Mouse (Mus musculus): ENCODE data around the gene Dscaml1. TPM values are rescaled to one million over a fixed set of nuclear protein-coding genes. Genes with fewer than 3 reads are reported as not detected.

Dscaml1 gene
- total RNA-seq, 2 experiments from 2014 or later, result 35.7 to 38.0 TPM

DNA sequence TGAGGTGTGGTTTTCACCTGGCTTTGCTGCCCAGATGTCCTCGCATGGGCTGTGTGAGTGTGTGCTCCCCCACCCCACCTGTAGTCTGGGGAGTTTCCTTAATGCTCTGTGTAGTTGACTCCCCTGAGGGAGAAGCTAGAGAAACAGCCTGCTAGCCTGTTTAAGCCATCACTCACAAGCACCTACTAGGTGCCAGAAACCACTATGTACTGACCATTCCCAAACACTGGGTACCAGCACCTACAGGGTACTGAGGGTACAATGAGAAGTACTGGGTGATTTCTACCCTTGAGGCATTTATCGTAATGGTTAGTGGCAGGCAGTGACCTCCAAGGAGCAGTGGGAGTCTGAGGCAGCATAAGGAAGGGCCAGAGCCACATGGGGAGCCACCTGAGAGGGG, 64.5 kb downstream of the Dscaml1 start:
- intact Hi-C loops (cut with DNase I), result no loop called here
- no peak for DNase-seq (ENCODE audit: extremely low spot score in 1 of 2, low spot score in 2 of 2)

GRCm38 (mm10) chr9:45494889-45495288, 68.5 kb downstream of the Dscaml1 start:
- intact Hi-C loops (cut with DNase I), result no loop called here
- DNase-seq (ENCODE audit: extremely low spot score in 1 of 2, low spot score in 2 of 2), result no peak

DNA sequence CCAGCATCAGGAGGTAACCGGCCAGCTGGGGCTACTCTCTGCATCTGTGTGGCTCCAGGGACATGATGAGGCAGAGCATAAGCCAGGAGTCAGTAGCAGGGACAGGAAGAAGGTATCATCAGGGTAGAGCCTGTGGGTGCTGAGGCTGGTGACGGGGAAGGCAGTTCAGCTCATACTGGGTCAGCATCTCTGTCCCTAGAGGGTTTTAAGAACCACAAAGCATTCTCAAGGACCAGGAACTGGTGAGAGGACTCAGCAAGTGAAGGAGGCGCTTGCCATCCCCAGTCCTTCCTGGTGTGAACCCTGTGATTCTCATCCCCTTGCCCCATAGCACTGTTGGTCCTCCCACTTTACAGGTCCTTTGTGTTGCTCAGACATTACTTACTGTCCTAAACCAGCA, 69.9 kb downstream of the Dscaml1 start:
- DNase-seq (ENCODE audit: extremely low spot score in 1 of 2, low spot score in 2 of 2), result no peak
- intact Hi-C loops (cut with DNase I), result no loop called here

DNA sequence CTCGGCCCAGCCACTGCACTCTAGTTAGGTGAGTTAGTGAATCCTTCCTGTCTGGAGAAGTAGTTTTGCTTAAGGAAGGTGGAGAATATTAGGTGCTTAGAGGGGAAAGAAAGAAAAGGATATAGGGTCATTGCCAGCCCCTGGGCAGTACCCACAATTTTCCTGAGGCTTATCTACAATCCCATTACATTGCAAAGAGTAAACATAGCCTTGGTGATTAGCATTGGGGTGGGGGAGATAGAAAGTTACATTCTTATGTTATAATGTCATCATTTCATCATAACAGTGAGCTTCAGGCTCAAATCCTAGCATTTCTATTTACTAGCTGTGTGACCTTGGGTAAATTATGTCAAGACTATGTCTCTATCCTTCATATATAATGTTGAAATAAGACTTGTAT, 70.5 kb downstream of the Dscaml1 start:
- intact Hi-C loops (cut with DNase I), result no loop called here
- no peak for DNase-seq (ENCODE audit: extremely low spot score in 1 of 2, low spot score in 2 of 2)

- intact Hi-C loops (cut with DNase I), result no loop called here
- no peak for DNase-seq (ENCODE audit: extremely low spot score in 1 of 2, low spot score in 2 of 2)
Observed at GRCm38 (mm10) chr9:45499267-45499666, 72.8 kb downstream of the Dscaml1 start.

DNA sequence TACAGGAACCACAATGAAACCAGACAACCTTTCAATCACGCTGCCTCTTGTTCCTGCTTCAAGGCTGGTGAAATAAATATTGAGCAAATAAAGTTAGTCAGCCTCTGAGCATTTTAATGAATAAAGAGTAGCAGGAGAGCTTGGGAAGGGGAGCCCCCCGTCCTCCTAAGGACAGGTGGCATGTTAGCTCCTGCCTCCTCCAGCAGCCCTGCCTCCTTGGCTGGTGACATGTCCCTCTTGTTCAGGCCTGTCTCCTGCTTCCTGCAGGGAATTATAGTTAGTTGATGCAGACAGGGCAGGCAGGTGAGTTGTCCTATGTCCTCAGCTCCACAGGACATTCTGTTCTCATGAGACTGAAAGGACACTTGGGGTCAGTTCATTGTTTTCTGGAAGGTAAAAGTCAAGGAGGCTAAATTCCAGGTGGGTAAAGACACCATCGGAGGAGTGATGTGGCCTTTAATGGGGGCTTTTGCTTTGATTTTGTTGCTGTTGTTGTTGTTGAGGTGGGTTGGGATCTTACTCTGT, 73.7 kb downstream of the Dscaml1 start:
- DNase-seq (ENCODE audit: extremely low spot score in 1 of 2, low spot score in 2 of 2), result no peak
- intact Hi-C loops (cut with DNase I), result no loop called here

GRCm38 (mm10) chr9:45501295-45501927, 75.0 kb downstream of the Dscaml1 start:
- DNase-seq (ENCODE audit: extremely low spot score in 1 of 2, low spot score in 2 of 2), result no peak
- intact Hi-C loops (cut with DNase I), result no loop called here

GRCm38 (mm10) chr9:45501963-45502641, 75.7 kb downstream of the Dscaml1 start:
- DNase-seq (ENCODE audit: extremely low spot score in 1 of 2, low spot score in 2 of 2), result no peak
- intact Hi-C loops (cut with DNase I), result no loop called here

- no peak for DNase-seq (ENCODE audit: extremely low spot score in 1 of 2, low spot score in 2 of 2)
- intact Hi-C loops (cut with DNase I), result no loop called here
Observed at GRCm38 (mm10) chr9:45504977-45505376, 78.5 kb downstream of the Dscaml1 start.

DNA sequence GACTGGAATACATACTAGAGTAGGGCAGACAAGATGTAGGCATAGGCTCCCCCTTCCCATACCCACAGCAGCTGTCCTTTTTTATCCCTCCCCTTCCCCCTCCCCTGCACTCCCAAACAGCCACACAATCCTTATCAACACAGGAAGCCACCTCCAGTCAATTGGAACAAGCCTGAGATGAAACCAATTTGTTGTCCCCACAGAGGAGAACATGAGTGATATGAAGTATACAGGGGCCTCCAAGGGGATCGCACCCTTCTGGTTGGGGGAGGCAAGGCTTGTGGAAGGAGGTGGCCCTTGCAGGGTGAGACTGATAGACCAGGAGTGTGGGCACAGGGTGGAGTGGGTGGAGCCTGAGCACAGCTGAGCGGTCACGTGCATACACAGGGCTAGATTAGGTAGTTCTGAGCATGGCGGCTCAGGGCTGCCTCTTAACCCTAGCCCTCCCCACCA, 79.1 kb downstream of the Dscaml1 start:
- DNase-seq (ENCODE audit: extremely low spot score in 1 of 2, low spot score in 2 of 2), result no peak
- intact Hi-C loops (cut with DNase I), result no loop called here

- intact Hi-C loops (cut with DNase I), result no loop called here
Observed at GRCm38 (mm10) chr9:45507482-45507881, 81.1 kb downstream of the Dscaml1 start.

GRCm38 (mm10) chr9:45510806-45511546, 84.5 kb downstream of the Dscaml1 start:
- intact Hi-C loops (cut with DNase I), result no loop called here
- no peak for DNase-seq (ENCODE audit: extremely low spot score in 1 of 2, low spot score in 2 of 2)

More at GRCm38 (mm10) chr9:45507482-45507881, 81.1 kb downstream of the Dscaml1 start:
- no peak for DNase-seq (ENCODE audit: extremely low spot score in 1 of 2, low spot score in 2 of 2)

- intact Hi-C loops (cut with DNase I), result no loop called here
- DNase-seq (ENCODE audit: extremely low spot score in 1 of 2, low spot score in 2 of 2), result peak in 1 of 2 experiments; percentile 18
Observed at GRCm38 (mm10) chr9:45517993-45518705, 91.7 kb downstream of the Dscaml1 start.

- intact Hi-C loops (cut with DNase I), result no loop called here
- DNase-seq (ENCODE audit: extremely low spot score in 1 of 2, low spot score in 2 of 2), result no peak
Observed at GRCm38 (mm10) chr9:45519841-45520240, 93.4 kb downstream of the Dscaml1 start.

DNA sequence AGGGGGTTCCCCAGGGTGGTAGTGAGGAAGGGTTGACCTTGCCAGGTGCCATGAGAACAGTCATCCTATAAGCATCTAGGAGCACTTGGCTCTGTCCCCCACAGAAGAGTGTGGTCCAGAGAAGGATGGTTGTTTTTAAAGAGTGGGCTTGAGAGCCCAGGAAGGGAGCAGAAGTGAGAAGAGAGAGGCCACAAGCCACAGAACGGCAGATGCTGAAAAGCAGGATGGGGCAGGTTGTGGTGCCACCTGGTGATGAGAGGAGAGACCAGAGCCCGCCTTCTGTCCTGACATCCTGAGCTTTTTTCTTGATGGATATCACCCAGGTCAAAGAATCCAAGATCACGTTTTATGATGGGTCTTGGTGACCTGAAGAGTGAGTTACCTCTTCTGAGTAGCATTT, 96.4 kb downstream of the Dscaml1 start:
- DNase-seq (ENCODE audit: extremely low spot score in 1 of 2, low spot score in 2 of 2), result no peak
- intact Hi-C loops (cut with DNase I), result no loop called here

DNA sequence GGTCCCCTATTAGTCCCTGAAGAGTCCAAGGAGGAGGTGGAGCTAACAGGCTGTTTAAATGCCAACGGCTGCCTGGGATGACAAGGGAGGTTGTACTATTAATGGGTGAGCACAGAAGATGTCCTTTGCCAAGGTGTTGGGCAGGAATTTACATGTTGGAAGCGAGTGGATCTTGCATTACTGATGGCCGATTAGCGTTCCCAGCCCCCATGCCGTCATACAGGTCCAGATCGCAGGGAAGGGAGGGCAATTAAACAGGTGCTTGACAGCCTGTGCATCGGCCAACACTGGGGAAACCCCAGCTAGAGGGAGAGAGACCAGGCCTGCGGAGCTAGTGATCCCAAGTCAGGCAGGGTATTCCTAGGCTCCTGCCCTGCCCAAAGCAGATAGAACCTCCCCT, 98.1 kb downstream of the Dscaml1 start:
- intact Hi-C loops (cut with DNase I), result no loop called here
- no peak for DNase-seq (ENCODE audit: extremely low spot score in 1 of 2, low spot score in 2 of 2)

DNA sequence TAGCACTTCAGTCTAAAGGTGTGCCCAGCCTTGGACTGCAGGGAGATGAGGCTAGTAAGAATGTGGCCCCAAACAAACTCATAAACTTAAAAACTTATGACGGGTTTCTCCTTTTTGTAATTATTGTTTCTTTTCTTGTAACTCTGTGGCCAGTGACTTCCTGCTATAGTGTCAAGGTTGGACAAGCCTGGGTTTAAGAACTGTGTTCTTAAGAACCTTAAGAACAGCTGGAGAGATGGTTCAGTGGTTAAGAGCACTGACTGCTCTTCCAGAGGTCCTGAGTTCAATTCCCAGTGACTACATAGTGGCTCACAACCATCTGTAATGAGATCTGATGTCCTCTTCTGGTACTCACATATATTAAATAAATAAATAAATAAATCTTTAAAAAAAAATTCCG, 106.8 kb downstream of the Dscaml1 start:
- DNase-seq (ENCODE audit: extremely low spot score in 1 of 2, low spot score in 2 of 2), result no peak
- intact Hi-C loops (cut with DNase I), result no loop called here

GRCm38 (mm10) chr9:45534472-45534988, 108.1 kb downstream of the Dscaml1 start:
- DNase-seq (ENCODE audit: extremely low spot score in 1 of 2, low spot score in 2 of 2), result no peak
- intact Hi-C loops (cut with DNase I), result no loop called here

GRCm38 (mm10) chr9:45537649-45538048, 111.2 kb downstream of the Dscaml1 start:
- intact Hi-C loops (cut with DNase I), result no loop called here
- DNase-seq (ENCODE audit: extremely low spot score in 1 of 2, low spot score in 2 of 2), result no peak
